Mouse (Mus musculus): ENCODE data around the gene Atp2b2. TPM values are rescaled to one million over a fixed set of nuclear protein-coding genes. Genes with fewer than 3 reads are reported as not detected.

Gene Atp2b2
- total and polyA plus RNA-seq, 2 experiments from 2014 or later, result 35.4 to 96.3 TPM

- H3K4me3 ChIP-seq (ENCODE audit: low read depth, low read length), result no peak overlapping the region
- no peak for ATAC-seq (ENCODE audit: low FRiP score)
Observed at GRCm38 (mm10) chr6:113886886-113887285, 155.5 kb downstream of the Atp2b2 start.

GRCm38 (mm10) chr6:113884806-113885205 is 157.6 kb downstream of the Atp2b2 start:
- Histone ChIP-seq H3K36me3 (ENCODE audit: insufficient read depth, low read length) (no peaks in the 10 kb centered on the region), H3K4me3 (ENCODE audit: low read depth, low read length) (no peak overlapping the region), H3K9ac (replicated peaks; ENCODE audit: low read length, poor library complexity, severe bottlenecking) (no peak overlapping the region), H3K4me1 (ENCODE audit: insufficient read depth, low read length) (peaks cover 13% of the 10 kb centered on the region), H3K27ac (ENCODE audit: low read depth, low read length) (no peak overlapping the region), H3K27me3 (ENCODE audit: insufficient read depth, low read length) (no peaks in the 10 kb centered on the region), H3K9me3 (ENCODE audit: low read length) (no peaks in the 10 kb centered on the region), H3K4me2 (ENCODE audit: low read depth, low read length, poor library complexity, severe bottlenecking) (no peak overlapping the region)
- 66% methylated on average over 4 of the region's 4 CpGs for WGBS
- DNase-seq (ENCODE audit: low spot score) (no peak), ATAC-seq (ENCODE audit: low FRiP score) (no peak)
- TF ChIP-seq CTCF (IDR thresholded peaks at IDR 0.05), result no peak

More at GRCm38 (mm10) chr6:113886886-113887285, 155.5 kb downstream of the Atp2b2 start:
- Histone ChIP-seq H3K27ac (ENCODE audit: low read depth, low read length) (no peak overlapping the region), H3K4me1 (ENCODE audit: insufficient read depth, low read length) (peaks cover 13% of the 10 kb centered on the region), H3K27me3 (ENCODE audit: insufficient read depth, low read length) (no peaks in the 10 kb centered on the region), H3K9me3 (ENCODE audit: low read length) (no peaks in the 10 kb centered on the region), H3K4me2 (ENCODE audit: low read depth, low read length, poor library complexity, severe bottlenecking) (no peak overlapping the region), H3K9ac (replicated peaks; ENCODE audit: low read length, poor library complexity, severe bottlenecking) (no peak overlapping the region), H3K36me3 (ENCODE audit: insufficient read depth, low read length) (no peaks in the 10 kb centered on the region)
- no peak for DNase-seq (ENCODE audit: low spot score)
- TF ChIP-seq CTCF (IDR thresholded peaks at IDR 0.05), result no peak

- Histone ChIP-seq H3K27ac (ENCODE audit: low read depth, low read length) (no peak overlapping the region), H3K4me1 (ENCODE audit: insufficient read depth, low read length) (no peaks in the 10 kb centered on the region), H3K4me3 (ENCODE audit: low read depth, low read length) (no peak overlapping the region), H3K9me3 (ENCODE audit: low read length) (no peaks in the 10 kb centered on the region), H3K9ac (replicated peaks; ENCODE audit: low read length, poor library complexity, severe bottlenecking) (no peak overlapping the region), H3K36me3 (ENCODE audit: insufficient read depth, low read length) (0 out of 2 replicates have a peak, but pooled peaks cover 3% of the 10 kb centered on the region), H3K4me2 (ENCODE audit: low read depth, low read length, poor library complexity, severe bottlenecking) (no peak overlapping the region), H3K27me3 (ENCODE audit: insufficient read depth, low read length) (no peaks in the 10 kb centered on the region)
- ATAC-seq (ENCODE audit: low FRiP score) (no peak), DNase-seq (ENCODE audit: low spot score) (no peak)
- no peak for TF ChIP-seq CTCF (IDR thresholded peaks at IDR 0.05)
- 47% methylated on average over 9 of the region's 9 CpGs for WGBS
Observed at GRCm38 (mm10) chr6:113883225-113883624, 159.2 kb downstream of the Atp2b2 start.

- no peaks in the 10 kb centered on the region for H3K9me3 ChIP-seq (ENCODE audit: low read length)
- no peaks in the 10 kb centered on the region for H3K27me3 ChIP-seq (ENCODE audit: insufficient read depth, low read length)
- no peak for TF ChIP-seq CTCF (IDR thresholded peaks at IDR 0.05)
- no peak overlapping the region for H3K9ac ChIP-seq (replicated peaks; ENCODE audit: low read length, poor library complexity, severe bottlenecking)
- no peak overlapping the region for H3K27ac ChIP-seq (ENCODE audit: low read depth, low read length)
- DNase-seq (ENCODE audit: low spot score), result no peak
- no peak overlapping the region for H3K4me2 ChIP-seq (ENCODE audit: low read depth, low read length, poor library complexity, severe bottlenecking)
- H3K4me1 ChIP-seq (ENCODE audit: insufficient read depth, low read length), result no peaks in the 10 kb centered on the region
- WGBS, result 78% methylated on average over 7 of the region's 7 CpGs
- ATAC-seq (ENCODE audit: low FRiP score), result no peak
- no peak overlapping the region for H3K4me3 ChIP-seq (ENCODE audit: low read depth, low read length)
- 0 out of 2 replicates have a peak, but pooled peaks cover 3% of the 10 kb centered on the region for H3K36me3 ChIP-seq (ENCODE audit: insufficient read depth, low read length)
Observed at GRCm38 (mm10) chr6:113882396-113882795, 160.0 kb downstream of the Atp2b2 start.

- no peak for TF ChIP-seq CTCF (IDR thresholded peaks at IDR 0.05)
- Histone ChIP-seq H3K9ac (replicated peaks; ENCODE audit: low read length, poor library complexity, severe bottlenecking) (no peak overlapping the region), H3K4me3 (ENCODE audit: low read depth, low read length) (no peak overlapping the region), H3K27ac (ENCODE audit: low read depth, low read length) (no peak overlapping the region), H3K9me3 (ENCODE audit: low read length) (no peaks in the 10 kb centered on the region), H3K27me3 (ENCODE audit: insufficient read depth, low read length) (no peaks in the 10 kb centered on the region), H3K4me1 (ENCODE audit: insufficient read depth, low read length) (no peaks in the 10 kb centered on the region), H3K36me3 (ENCODE audit: insufficient read depth, low read length) (0 out of 2 replicates have a peak, but pooled peaks cover 3% of the 10 kb centered on the region), H3K4me2 (ENCODE audit: low read depth, low read length, poor library complexity, severe bottlenecking) (no peak overlapping the region)
- no peak for DNase-seq (ENCODE audit: low spot score)
- WGBS, result 56% methylated on average over 10 of the region's 10 CpGs
- no peak for ATAC-seq (ENCODE audit: low FRiP score)
Observed at GRCm38 (mm10) chr6:113881561-113882243, 160.7 kb downstream of the Atp2b2 start.

GRCm38 (mm10) chr6:113879366-113879765 is 163.0 kb downstream of the Atp2b2 start:
- H3K27ac ChIP-seq (ENCODE audit: low read depth, low read length), result no peak overlapping the region
- no peaks in the 10 kb centered on the region for H3K4me1 ChIP-seq (ENCODE audit: insufficient read depth, low read length)
- H3K9ac ChIP-seq (replicated peaks; ENCODE audit: low read length, poor library complexity, severe bottlenecking), result no peak overlapping the region
- 0 out of 2 replicates have a peak, but pooled peaks cover 3% of the 10 kb centered on the region for H3K36me3 ChIP-seq (ENCODE audit: insufficient read depth, low read length)
- no peak overlapping the region for H3K4me3 ChIP-seq (ENCODE audit: low read depth, low read length)
- H3K9me3 ChIP-seq (ENCODE audit: low read length), result no peaks in the 10 kb centered on the region
- 50% methylated on average over 3 of the region's 3 CpGs for WGBS
- DNase-seq (ENCODE audit: low spot score) (no peak), ATAC-seq (ENCODE audit: low FRiP score) (no peak)
- no peaks in the 10 kb centered on the region for H3K27me3 ChIP-seq (ENCODE audit: insufficient read depth, low read length)
- no peak overlapping the region for H3K4me2 ChIP-seq (ENCODE audit: low read depth, low read length, poor library complexity, severe bottlenecking)
- no peak for TF ChIP-seq CTCF (IDR thresholded peaks at IDR 0.05)

Data from midbrain, postnatal 0 days (tissue).